15 mouse cellular contexts compared by ENCODE assay signal in the genomic region with DNA sequence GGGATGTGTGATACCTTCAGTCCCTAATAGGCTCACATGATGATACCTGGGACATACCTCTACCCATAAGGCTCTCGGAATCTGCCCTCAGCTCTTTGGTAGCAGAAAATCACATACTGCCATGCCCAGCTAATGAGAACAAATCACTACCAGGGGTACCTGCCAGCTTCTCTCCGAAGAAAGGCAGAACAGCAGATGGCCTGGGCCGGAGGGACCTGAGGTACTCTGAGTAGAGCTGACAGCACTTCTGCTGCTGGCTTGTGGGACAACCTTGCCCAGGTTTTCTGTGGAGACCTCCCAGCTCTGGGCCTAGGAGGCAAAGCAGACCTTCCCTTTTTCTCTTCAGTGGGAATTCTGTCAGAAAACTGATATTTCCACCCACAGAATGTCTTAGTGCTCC.
DNase-seq lines count a peak whose midpoint lies in the region.
"Had no signal": no experiment of that assay in that cellular context is flagged by ENCODE, and none has a peak within 500 bp of the region (broad histone marks: within the 10 kb centered on the region; RNA-seq: fewer than 3 reads in every experiment).

No protein-coding gene starts in this region.

- intact Hi-C loops in left cerebral cortex, postnatal 4 days (cut with DNase I), result no loop called here
- intact Hi-C loops in left cerebral cortex, postnatal 14 days (cut with DNase I), result no loop called here

- DNase-seq in cerebellum, adult 11 months, result peak; percentile 5
- no peak for DNase-seq in cerebellum, postnatal 4 days (ENCODE audit: low spot score in 2 of 2)
- DNase-seq in left cerebral cortex, postnatal 4 days, result peak; percentile 11
- no peak for DNase-seq in left cerebral cortex, postnatal 14 days (ENCODE audit: low spot score in 2 of 2)
- DNase-seq in cerebellum, adult 9-10 months, result peak; percentile 12
- DNase-seq in cerebellum, postnatal 36 days, result peak; percentile 4 to 14
- no peak for DNase-seq in kidney, postnatal 36 days
- no peak for DNase-seq in gastrocnemius, postnatal 10 days
- DNase-seq: adrenal gland, postnatal 10 days; gastrocnemius, postnatal 14 days; kidney, adult 2 months; layer of hippocampus, postnatal 36 days; liver, postnatal 0 days; lung, postnatal 36 days; right cerebral cortex, postnatal 25 days had no signal

Comparison
In these comparisons a context has a peak if more than half of its experiments do, and no peak if none do; other contexts are left out.
1. DNase-seq: peak in cerebellum, adult 11 months (single experiment), left cerebral cortex, postnatal 4 days (single experiment), cerebellum, adult 9-10 months (single experiment) and cerebellum, postnatal 36 days (2 of 2); none in cerebellum, postnatal 4 days (0 of 2), left cerebral cortex, postnatal 14 days (0 of 2), kidney, postnatal 36 days (0 of 2) and gastrocnemius, postnatal 10 days (single experiment).